Mouse (Mus musculus): ENCODE data around the gene Agpat3. TPM values are rescaled to one million over a fixed set of nuclear protein-coding genes. Genes with fewer than 3 reads are reported as not detected.

Agpat3 gene
- total and polyA plus RNA-seq, 2 experiments from 2014 or later = 96.8 to 106 TPM

DNA sequence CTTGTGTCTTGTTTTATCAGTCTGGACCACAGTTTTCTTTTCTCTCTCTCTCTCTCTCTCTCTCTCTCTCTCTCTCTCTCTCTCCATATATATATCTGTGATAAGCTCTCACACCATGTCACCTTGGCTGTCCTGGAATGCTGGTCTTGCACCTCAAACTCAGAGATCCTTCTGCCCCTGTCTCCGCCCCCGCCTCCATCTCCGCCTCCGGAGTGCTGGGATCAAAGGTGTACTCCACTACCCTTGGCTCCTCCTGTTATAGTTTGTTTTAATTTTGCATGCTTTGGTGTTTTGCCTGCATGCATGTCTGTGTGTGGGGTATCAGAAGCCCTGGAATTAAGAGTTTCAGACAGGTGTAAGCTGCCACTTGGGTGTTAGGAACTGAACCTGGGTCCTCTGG, 76.0 kb downstream of the Agpat3 start:
- Histone ChIP-seq H3K27me3 (ENCODE audit: insufficient read depth, low read length) (no peaks in the 10 kb centered on the region), H3K4me1 (ENCODE audit: insufficient read depth, low read length) (no peaks in the 10 kb centered on the region), H3K27ac (ENCODE audit: low read depth, low read length) (no peak overlapping the region), H3K9ac (replicated peaks; ENCODE audit: low read length, poor library complexity, severe bottlenecking) (no peak overlapping the region), H3K4me3 (ENCODE audit: low read depth, low read length) (no peak overlapping the region), H3K9me3 (ENCODE audit: low read length) (no peaks in the 10 kb centered on the region), H3K4me2 (ENCODE audit: low read depth, low read length, poor library complexity, severe bottlenecking) (no peak overlapping the region), H3K36me3 (ENCODE audit: insufficient read depth, low read length) (peaks cover 60% of the 10 kb centered on the region)
- TF ChIP-seq CTCF (IDR thresholded peaks at IDR 0.05) = no peak
- DNase-seq (ENCODE audit: low spot score) (no peak), ATAC-seq (ENCODE audit: low FRiP score) (no peak)
- 96% methylated on average over 4 of the region's 4 CpGs for WGBS

GRCm38 (mm10) chr10:78272932-78273331, 79.4 kb downstream of the Agpat3 start:
- no peak overlapping the region for H3K4me2 ChIP-seq (ENCODE audit: low read depth, low read length, poor library complexity, severe bottlenecking)
- no peaks in the 10 kb centered on the region for H3K9me3 ChIP-seq (ENCODE audit: low read length)
- H3K36me3 ChIP-seq (ENCODE audit: insufficient read depth, low read length) = peaks cover 47% of the 10 kb centered on the region
- H3K27me3 ChIP-seq (ENCODE audit: insufficient read depth, low read length) = no peaks in the 10 kb centered on the region
- no peak overlapping the region for H3K27ac ChIP-seq (ENCODE audit: low read depth, low read length)
- ATAC-seq (ENCODE audit: low FRiP score) = no peak
- no peak for DNase-seq (ENCODE audit: low spot score)
- no peak overlapping the region for H3K9ac ChIP-seq (replicated peaks; ENCODE audit: low read length, poor library complexity, severe bottlenecking)
- no peak for TF ChIP-seq CTCF (IDR thresholded peaks at IDR 0.05)
- no peaks in the 10 kb centered on the region for H3K4me1 ChIP-seq (ENCODE audit: insufficient read depth, low read length)
- 37% methylated on average over 8 of the region's 9 CpGs for WGBS
- no peak overlapping the region for H3K4me3 ChIP-seq (ENCODE audit: low read depth, low read length)

DNA sequence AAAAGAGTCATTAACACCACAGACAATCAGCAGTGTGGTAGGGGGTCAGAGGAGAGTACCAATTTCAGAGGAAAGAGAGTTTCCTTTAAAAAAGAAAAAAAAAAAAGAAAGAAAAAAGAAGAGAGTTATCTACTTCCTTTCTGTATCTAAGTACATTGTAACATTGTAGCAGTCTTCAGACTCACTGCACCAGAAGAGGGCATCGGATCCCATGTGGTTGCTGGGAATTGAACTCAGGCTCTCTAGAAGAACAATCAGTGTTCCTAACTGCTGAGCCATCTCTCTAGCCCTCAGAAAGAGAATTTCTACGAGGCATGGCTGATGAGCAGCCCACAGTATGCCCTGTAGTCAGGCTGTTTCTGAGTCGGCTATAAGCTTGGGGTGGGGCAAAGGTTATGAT, 86.4 kb downstream of the Agpat3 start:
- Histone ChIP-seq H3K4me2 (ENCODE audit: low read depth, low read length, poor library complexity, severe bottlenecking) (no peak overlapping the region), H3K27ac (ENCODE audit: low read depth, low read length) (no peak overlapping the region), H3K4me3 (ENCODE audit: low read depth, low read length) (no peak overlapping the region), H3K9me3 (ENCODE audit: low read length) (no peaks in the 10 kb centered on the region), H3K9ac (replicated peaks; ENCODE audit: low read length, poor library complexity, severe bottlenecking) (no peak overlapping the region), H3K4me1 (ENCODE audit: insufficient read depth, low read length) (no peaks in the 10 kb centered on the region), H3K36me3 (ENCODE audit: insufficient read depth, low read length) (peaks cover 2% of the 10 kb centered on the region), H3K27me3 (ENCODE audit: insufficient read depth, low read length) (no peaks in the 10 kb centered on the region)
- DNase-seq (ENCODE audit: low spot score) (no peak), ATAC-seq (ENCODE audit: low FRiP score) (no peak)
- peak; percentile 26; the same call in 1 of the 2 replicates for TF ChIP-seq CTCF (IDR thresholded peaks at IDR 0.05)
- WGBS = 78% methylated on average over 3 of the region's 3 CpGs

DNA sequence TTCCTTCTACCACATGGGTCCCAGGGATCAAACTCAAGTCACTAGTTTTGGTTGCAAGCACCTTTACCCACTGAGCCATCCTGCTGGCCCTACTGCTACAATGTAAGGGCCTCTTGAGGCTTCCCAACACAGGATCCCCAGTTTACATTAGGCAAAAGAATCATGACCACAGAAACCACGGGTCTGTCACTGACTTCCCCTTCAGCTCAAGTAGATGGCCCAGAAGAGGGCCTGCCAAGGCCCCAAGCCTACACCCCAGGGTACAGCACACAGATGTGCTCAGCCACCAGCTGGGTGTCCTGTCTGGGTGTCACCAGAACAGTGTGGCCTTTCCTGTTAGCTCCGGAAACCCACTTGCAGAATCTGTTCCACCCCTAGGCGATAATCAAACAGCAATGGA, 87.6 kb downstream of the Agpat3 start:
- H3K27me3 ChIP-seq (ENCODE audit: insufficient read depth, low read length) = no peaks in the 10 kb centered on the region
- H3K9me3 ChIP-seq (ENCODE audit: low read length) = no peaks in the 10 kb centered on the region
- no peak overlapping the region for H3K9ac ChIP-seq (replicated peaks; ENCODE audit: low read length, poor library complexity, severe bottlenecking)
- no peak overlapping the region for H3K4me2 ChIP-seq (ENCODE audit: low read depth, low read length, poor library complexity, severe bottlenecking)
- H3K36me3 ChIP-seq (ENCODE audit: insufficient read depth, low read length) = no peaks in the 10 kb centered on the region
- no peak for TF ChIP-seq CTCF (IDR thresholded peaks at IDR 0.05)
- ATAC-seq (ENCODE audit: low FRiP score) (no peak), DNase-seq (ENCODE audit: low spot score) (no peak)
- 82% methylated on average over 3 of the region's 3 CpGs for WGBS
- no peaks in the 10 kb centered on the region for H3K4me1 ChIP-seq (ENCODE audit: insufficient read depth, low read length)
- H3K27ac ChIP-seq (ENCODE audit: low read depth, low read length) = no peak overlapping the region
- H3K4me3 ChIP-seq (ENCODE audit: low read depth, low read length) = no peak overlapping the region

DNA sequence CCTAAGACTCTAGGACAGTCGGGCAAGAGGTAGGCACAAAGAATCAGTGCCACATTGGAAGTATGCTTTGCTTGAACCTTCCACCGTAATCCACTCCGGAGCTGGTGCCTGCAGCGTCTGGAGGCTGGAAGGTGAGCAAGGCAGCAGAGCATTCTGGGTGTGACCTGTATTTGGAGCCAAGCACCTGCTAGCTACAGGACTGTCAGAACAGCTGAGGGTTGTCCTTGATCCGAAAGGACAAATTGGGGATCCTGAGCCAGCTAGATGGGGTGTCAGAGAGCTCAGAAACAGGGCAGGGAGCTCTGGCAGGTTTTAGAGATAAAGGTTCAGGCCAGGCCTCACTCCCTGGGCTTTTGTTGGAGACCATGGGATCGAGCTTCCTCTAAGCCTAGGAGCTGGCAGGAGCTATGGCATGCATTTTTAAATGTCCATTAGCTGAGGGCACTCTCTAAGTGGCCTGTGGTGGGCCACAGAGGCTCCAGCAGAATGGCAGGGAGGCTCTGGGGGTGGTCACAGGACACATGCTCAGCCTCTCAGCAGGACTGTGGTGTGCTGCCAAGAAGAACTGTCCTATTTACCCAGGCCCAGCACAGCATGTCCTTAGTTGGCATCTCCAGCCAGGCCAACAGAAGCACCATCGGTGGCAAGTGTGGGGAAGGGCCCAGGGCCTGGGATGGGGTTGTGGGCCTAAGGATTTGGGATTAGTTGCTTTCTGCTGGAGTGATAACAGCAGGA, 91.2 kb downstream of the Agpat3 start:
- Histone ChIP-seq H3K9ac (replicated peaks; ENCODE audit: low read length, poor library complexity, severe bottlenecking) (no peak overlapping the region), H3K9me3 (ENCODE audit: low read length) (no peaks in the 10 kb centered on the region), H3K27ac (ENCODE audit: low read depth, low read length) (no peak overlapping the region), H3K4me2 (ENCODE audit: low read depth, low read length, poor library complexity, severe bottlenecking) (no peak overlapping the region), H3K27me3 (ENCODE audit: insufficient read depth, low read length) (no peaks in the 10 kb centered on the region), H3K4me1 (ENCODE audit: insufficient read depth, low read length) (no peaks in the 10 kb centered on the region), H3K4me3 (ENCODE audit: low read depth, low read length) (no peak overlapping the region), H3K36me3 (ENCODE audit: insufficient read depth, low read length) (no peaks in the 10 kb centered on the region)
- DNase-seq (ENCODE audit: low spot score) = no peak
- TF ChIP-seq CTCF (IDR thresholded peaks at IDR 0.05) = no peak
- 72% methylated on average over 7 of the region's 7 CpGs for WGBS
- ATAC-seq (ENCODE audit: low FRiP score) = no peak

DNA sequence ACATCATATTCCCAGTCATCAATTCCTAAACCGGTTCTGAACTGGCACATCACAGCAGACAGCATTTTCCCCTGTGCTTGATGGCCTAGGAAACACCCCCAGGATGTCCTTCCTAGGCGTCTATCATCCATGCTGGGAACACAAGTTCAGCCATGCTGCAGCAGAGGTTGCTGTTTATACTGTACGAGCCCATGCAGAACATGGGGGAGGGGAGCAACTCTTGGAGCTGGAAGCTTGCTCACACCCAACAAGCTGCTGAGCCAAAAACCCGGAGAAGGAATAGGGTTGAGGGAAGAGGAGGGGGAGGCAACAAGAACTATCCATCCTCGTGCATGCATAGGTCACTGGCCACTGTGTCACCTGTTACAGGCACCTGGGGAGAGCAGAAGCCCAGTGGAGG, 92.0 kb downstream of the Agpat3 start:
- no peak for TF ChIP-seq CTCF (IDR thresholded peaks at IDR 0.05)
- Histone ChIP-seq H3K4me2 (ENCODE audit: low read depth, low read length, poor library complexity, severe bottlenecking) (no peak overlapping the region), H3K4me1 (ENCODE audit: insufficient read depth, low read length) (no peaks in the 10 kb centered on the region), H3K4me3 (ENCODE audit: low read depth, low read length) (no peak overlapping the region), H3K9me3 (ENCODE audit: low read length) (no peaks in the 10 kb centered on the region), H3K9ac (replicated peaks; ENCODE audit: low read length, poor library complexity, severe bottlenecking) (no peak overlapping the region), H3K36me3 (ENCODE audit: insufficient read depth, low read length) (no peaks in the 10 kb centered on the region), H3K27ac (ENCODE audit: low read depth, low read length) (no peak overlapping the region), H3K27me3 (ENCODE audit: insufficient read depth, low read length) (no peaks in the 10 kb centered on the region)
- ATAC-seq (ENCODE audit: low FRiP score) (peak; percentile 38; the same call in 1 of the 2 replicates), DNase-seq (ENCODE audit: low spot score) (peak; percentile 45)
- WGBS = 36% methylated on average over 5 of the region's 5 CpGs

Data from midbrain, postnatal 0 days (tissue).